Mouse (Mus musculus) small intestine, adult 2 months (tissue): Measurements from ENCODE around the gene Tmsb4x.

Experiments
- CTCF ChIP-seq: fragments of 200-500 bp; IDR thresholded peaks from 2 replicates; pipeline ENCODE4 v1.5.1; 2012; ENCODE audit warnings: low read depth, mild to moderate bottlenecking, control low read depth, inconsistent platforms, low read length, moderate library complexity, mixed read lengths; ENCODE audit not compliant: insufficient replicate concordance, insufficient read length; ENCODE audit errors: extremely low read depth
- POLR2A ChIP-seq: fragments of 200-500 bp; IDR thresholded peaks from 2 replicates; pipeline ENCODE4 v1.6.1; 2012; ENCODE audit warnings: low read depth, mild to moderate bottlenecking, control low read depth, inconsistent platforms, low read length, moderate library complexity

DNA sequence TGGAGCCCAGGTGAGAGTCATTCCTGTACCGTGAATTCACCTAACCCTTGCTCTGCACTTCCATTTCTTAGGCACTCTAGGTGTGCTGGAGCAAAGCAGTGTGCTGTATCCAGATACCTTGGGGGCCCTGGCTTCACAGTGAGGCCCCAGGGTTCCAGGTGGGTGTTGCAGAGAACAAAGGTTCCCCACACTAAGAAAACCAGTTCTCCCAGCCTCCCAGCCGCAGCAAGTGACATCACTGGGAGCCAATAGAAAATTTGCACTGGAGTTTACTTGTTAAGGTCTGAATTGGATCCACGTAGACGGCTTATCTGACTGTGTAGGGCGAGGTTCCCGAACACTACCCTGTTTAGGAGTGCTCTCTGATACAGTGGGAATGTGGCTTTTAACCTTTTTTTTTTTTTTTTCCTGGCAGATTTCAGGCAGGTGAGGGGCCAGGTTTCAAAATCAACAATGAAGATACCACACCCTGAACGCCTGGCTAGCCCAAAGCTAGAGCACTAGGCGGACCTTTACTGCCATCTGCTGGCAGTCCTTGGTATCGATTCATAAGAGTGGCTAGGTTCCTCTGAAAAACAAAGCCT, 24.1 kb upstream of the Tmsb4x start:
- no peak for TF ChIP-seq POLR2A
- TF ChIP-seq CTCF = peak; percentile 70; the same call in 1 of the 2 replicates
